Mouse (Mus musculus): Measurements from ENCODE around the gene Spint3. TPM values are rescaled to one million over a fixed set of nuclear protein-coding genes. Genes with fewer than 3 reads are reported as not detected.

Gene Spint3
- polyA plus RNA-seq, 1 experiment from 2014 or later: not detected

- H3K9ac ChIP-seq: no peak overlapping the region
- 15% methylated on average over 3 of the region's 3 CpGs for WGBS
Observed at GRCm38 (mm10) chr2:164520782-164521181, 52.5 kb downstream of the Spint3 start.

More at GRCm38 (mm10) chr2:164520782-164521181, 52.5 kb downstream of the Spint3 start:
- Histone ChIP-seq H3K4me3 (no peak overlapping the region), H3K4me2 (no peak overlapping the region), H3K27ac (no peak overlapping the region), H3K27me3 (peaks cover 4% of the 10 kb centered on the region), H3K9me3 (no peaks in the 10 kb centered on the region), H3K4me1 (replicated peaks) (peaks cover 9% of the 10 kb centered on the region; the same call in 1 of the 2 replicates), H3K36me3 (no peaks in the 10 kb centered on the region)
- no peak for ATAC-seq (ENCODE audit: low FRiP score)

Other genes starting within 250 kb of the Spint3 start
- not detected in 2 replicates for gene Svs5, start 240.7 kb downstream of the Spint3 start, polyA plus RNA-seq (2015; fragmentation: Nextera tagmentation; extraction: Ambion mirVana)
- 0.49 and 0.92 TPM in 2 replicates for gene Slpi, start 184.4 kb downstream of the Spint3 start, polyA plus RNA-seq (2015; fragmentation: Nextera tagmentation; extraction: Ambion mirVana)
- gene Rbpjl, start 170.3 kb downstream of the Spint3 start, polyA plus RNA-seq (2015; fragmentation: Nextera tagmentation; extraction: Ambion mirVana): 0.05 and 0.09 TPM in 2 replicates
- 2.3 and 9.3 TPM in 2 replicates for gene Matn4, start 168.3 kb downstream of the Spint3 start, polyA plus RNA-seq (2015; fragmentation: Nextera tagmentation; extraction: Ambion mirVana)
- gene Sdc4, start 129.6 kb downstream of the Spint3 start, polyA plus RNA-seq (2015; fragmentation: Nextera tagmentation; extraction: Ambion mirVana): 9.0 and 9.7 TPM in 2 replicates
- gene Sys1, start 116.5 kb downstream of the Spint3 start, polyA plus RNA-seq (2015; fragmentation: Nextera tagmentation; extraction: Ambion mirVana): 84.3 and 85.3 TPM in 2 replicates
- gene Gm20458, start 112.5 kb downstream of the Spint3 start, polyA plus RNA-seq (2015; fragmentation: Nextera tagmentation; extraction: Ambion mirVana): 5.0 and 5.9 TPM in 2 replicates
- 0.18 TPM in 1 of 2 replicates, not detected in the other for gene Trp53tg5, start 99.7 kb downstream of the Spint3 start, polyA plus RNA-seq (2015; fragmentation: Nextera tagmentation; extraction: Ambion mirVana)
- 12.0 and 13.8 TPM in 2 replicates for gene Dbndd2, start 87.4 kb downstream of the Spint3 start, polyA plus RNA-seq (2015; fragmentation: Nextera tagmentation; extraction: Ambion mirVana)
- gene Pigt, start 75.9 kb downstream of the Spint3 start, polyA plus RNA-seq (2015; fragmentation: Nextera tagmentation; extraction: Ambion mirVana): 67.3 and 71.1 TPM in 2 replicates
- 4.5 and 5.5 TPM in 2 replicates for gene Wfdc2, start 11.0 kb downstream of the Spint3 start, polyA plus RNA-seq (2015; fragmentation: Nextera tagmentation; extraction: Ambion mirVana)
- gene Wfdc6a, start 12.0 kb upstream of the Spint3 start, polyA plus RNA-seq (2015; fragmentation: Nextera tagmentation; extraction: Ambion mirVana): not detected in 2 replicates
- not detected in 2 replicates for gene Eppin, start 20.1 kb upstream of the Spint3 start, polyA plus RNA-seq (2015; fragmentation: Nextera tagmentation; extraction: Ambion mirVana)
- gene Wfdc6b, start 40.1 kb upstream of the Spint3 start, polyA plus RNA-seq (2015; fragmentation: Nextera tagmentation; extraction: Ambion mirVana): not detected in 2 replicates
- gene Wfdc8, start 40.2 kb upstream of the Spint3 start, polyA plus RNA-seq (2015; fragmentation: Nextera tagmentation; extraction: Ambion mirVana): not detected in 2 replicates
- gene Wfdc16, start 65.3 kb upstream of the Spint3 start, polyA plus RNA-seq (2015; fragmentation: Nextera tagmentation; extraction: Ambion mirVana): not detected in 2 replicates
- gene Wfdc10, start 82.6 kb upstream of the Spint3 start, polyA plus RNA-seq (2015; fragmentation: Nextera tagmentation; extraction: Ambion mirVana): not detected in 2 replicates
- not detected in 2 replicates for gene Wfdc9, start 83.1 kb upstream of the Spint3 start, polyA plus RNA-seq (2015; fragmentation: Nextera tagmentation; extraction: Ambion mirVana)
- not detected in 2 replicates for gene Wfdc11, start 100.6 kb upstream of the Spint3 start, polyA plus RNA-seq (2015; fragmentation: Nextera tagmentation; extraction: Ambion mirVana)
- gene Wfdc13, start 111.6 kb upstream of the Spint3 start, polyA plus RNA-seq (2015; fragmentation: Nextera tagmentation; extraction: Ambion mirVana): not detected in 2 replicates
- not detected in 2 replicates for gene Spint4, start 125.0 kb upstream of the Spint3 start, polyA plus RNA-seq (2015; fragmentation: Nextera tagmentation; extraction: Ambion mirVana)
- not detected in 2 replicates for gene Spint5, start 141.8 kb upstream of the Spint3 start, polyA plus RNA-seq (2015; fragmentation: Nextera tagmentation; extraction: Ambion mirVana)
- gene Wfdc3, start 172.5 kb upstream of the Spint3 start, polyA plus RNA-seq (2015; fragmentation: Nextera tagmentation; extraction: Ambion mirVana): 0.95 and 1.2 TPM in 2 replicates
- gene Dnttip1, start 172.5 kb upstream of the Spint3 start, polyA plus RNA-seq (2015; fragmentation: Nextera tagmentation; extraction: Ambion mirVana): 65.0 and 72.3 TPM in 2 replicates
- 97.2 and 108 TPM in 2 replicates for gene Ube2c, start 196.4 kb upstream of the Spint3 start, polyA plus RNA-seq (2015; fragmentation: Nextera tagmentation; extraction: Ambion mirVana)
- gene Tnnc2, start 206.5 kb upstream of the Spint3 start, polyA plus RNA-seq (2015; fragmentation: Nextera tagmentation; extraction: Ambion mirVana): 1.3 and 3.9 TPM in 2 replicates
- gene Snx21, start 212.4 kb upstream of the Spint3 start, polyA plus RNA-seq (2015; fragmentation: Nextera tagmentation; extraction: Ambion mirVana): 21.0 and 22.4 TPM in 2 replicates
- gene Acot8, start 231.4 kb upstream of the Spint3 start, polyA plus RNA-seq (2015; fragmentation: Nextera tagmentation; extraction: Ambion mirVana): 19.4 and 19.8 TPM in 2 replicates
- gene Zswim3, start 231.6 kb upstream of the Spint3 start, polyA plus RNA-seq (2015; fragmentation: Nextera tagmentation; extraction: Ambion mirVana): 13.7 and 14.6 TPM in 2 replicates
- gene Zswim1, start 249.2 kb upstream of the Spint3 start, polyA plus RNA-seq (2015; fragmentation: Nextera tagmentation; extraction: Ambion mirVana): 23.9 and 24.3 TPM in 2 replicates

Measured in hindbrain, embryonic 13.5 days (tissue).